Mouse (Mus musculus) pancreas, adult 10 weeks (tissue): ENCODE results near the gene Mmp25. TPM values are rescaled to one million over a fixed set of nuclear protein-coding genes. Genes with fewer than 3 reads are reported as not detected.

ENCODE experiments used
- polyA plus RNA-seq: library from polyadenylated mRNA; stranded (reverse); fragments of 350-450 nt; fragmentation: Illumina TruSeq; extraction: RNeasy Lipid Tissue Mini Kit (QIAGEN cat#74804); gene quantifications from one replicate; pipeline ENCODE4 v1.2.3, GENCODE M21; 2015; ENCODE audit warnings: low read depth, low replicate concordance; ENCODE audit not compliant: insufficient read depth

Gene Mmp25
- polyA plus RNA-seq, result 0.24 TPM

GRCm38 (mm10) chr17:23644613-23645495, at the start of gene Mmp25:
Gene Mmp25 (minus strand): TSS chr17:23645277.

GRCm38 (mm10) chr17:23683856-23684672, 39.0 kb upstream of the Mmp25 start, which contains the start of gene Cldn9:
Gene Cldn9 (minus strand): TSS chr17:23684026.

GRCm38 (mm10) chr17:23679127-23679835, 34.2 kb upstream of the Mmp25 start, which contains the start of gene Cldn6:
Gene Cldn6 (plus strand): TSS chr17:23679249.

GRCm38 (mm10) chr17:23677236-23677679, 32.2 kb upstream of the Mmp25 start, which contains the start of gene Tnfrsf12a:
Gene Tnfrsf12a (minus strand): TSS chr17:23677468.

GRCm38 (mm10) chr17:23673424-23674073, 28.5 kb upstream of the Mmp25 start, which contains the start of the genes Hcfc1r1 and Thoc6:
Gene Hcfc1r1 (plus strand): TSS chr17:23673596.
Gene Thoc6 (minus strand): TSS chr17:23673882.

GRCm38 (mm10) chr17:23660117-23660875, 15.2 kb upstream of the Mmp25 start, which contains the start of gene Bicdl2:
Gene Bicdl2 (plus strand): TSS chr17:23660506.

GRCm38 (mm10) chr17:23600641-23601622, 44.1 kb downstream of the Mmp25 start, which contains the start of gene Zscan10:
Gene Zscan10 (plus strand): TSS chr17:23600856.

GRCm38 (mm10) chr17:23598582-23599552, 46.2 kb downstream of the Mmp25 start, which contains the start of gene Zfp13:
Gene Zfp13 (minus strand): TSS chr17:23599487.

Other genes with a start within 250 kb of the Mmp25 start
- gene Vmn2r117, start 165.6 kb downstream of the Mmp25 start, polyA plus RNA-seq, result not detected
- gene Zfp213, start 81.0 kb downstream of the Mmp25 start, polyA plus RNA-seq, result 2.1 TPM
- 4.2 TPM for gene Zfp13, start 45.8 kb downstream of the Mmp25 start, polyA plus RNA-seq
- gene Zscan10, start 44.4 kb downstream of the Mmp25 start, polyA plus RNA-seq, result not detected
- gene Bicdl2, start 15.2 kb upstream of the Mmp25 start, polyA plus RNA-seq, result 2.9 TPM
- gene Hcfc1r1, start 28.3 kb upstream of the Mmp25 start, polyA plus RNA-seq, result 44.8 TPM
- 3.1 TPM for gene Thoc6, start 28.6 kb upstream of the Mmp25 start, polyA plus RNA-seq
- 9.0 TPM for gene Tnfrsf12a, start 32.2 kb upstream of the Mmp25 start, polyA plus RNA-seq
- 4.2 TPM for gene Cldn6, start 34.0 kb upstream of the Mmp25 start, polyA plus RNA-seq
- 3.5 TPM for gene Cldn9, start 38.7 kb upstream of the Mmp25 start, polyA plus RNA-seq
- gene 1520401A03Rik, start 77.5 kb upstream of the Mmp25 start, polyA plus RNA-seq, result not detected
- 3.3 TPM for gene Pkmyt1, start 81.1 kb upstream of the Mmp25 start, polyA plus RNA-seq
- 5.0 TPM for gene Paqr4, start 95.6 kb upstream of the Mmp25 start, polyA plus RNA-seq
- gene Kremen2, start 100.6 kb upstream of the Mmp25 start, polyA plus RNA-seq, result not detected
- 9.7 TPM for gene Flywch1, start 126.3 kb upstream of the Mmp25 start, polyA plus RNA-seq
- gene Flywch2, start 140.8 kb upstream of the Mmp25 start, polyA plus RNA-seq, result 1.3 TPM
- 176 TPM for gene Srrm2, start 145.3 kb upstream of the Mmp25 start, polyA plus RNA-seq
- 116 TPM for gene Elob, start 183.9 kb upstream of the Mmp25 start, polyA plus RNA-seq
- not detected for gene Prss33, start 190.8 kb upstream of the Mmp25 start, polyA plus RNA-seq
- gene Prss32, start 198.6 kb upstream of the Mmp25 start, polyA plus RNA-seq, result not detected
- gene Prss41, start 198.9 kb upstream of the Mmp25 start, polyA plus RNA-seq, result not detected
- gene Prss21, start 222.8 kb upstream of the Mmp25 start, polyA plus RNA-seq, result not detected
- gene Dcpp1, start 235.6 kb upstream of the Mmp25 start, polyA plus RNA-seq, result not detected
- not detected for gene Dcpp2, start 235.6 kb upstream of the Mmp25 start, polyA plus RNA-seq